Mouse (Mus musculus) embryo, embryonic 10.5 days (tissue): ENCODE measurements around the gene Hsf4.

Experiments used
- DNase-seq: peaks from one replicate; pipeline ENCODE4 v3.0.0-alpha.2; 2015; ENCODE audit warnings: low spot score

Hsf4 gene

DNA sequence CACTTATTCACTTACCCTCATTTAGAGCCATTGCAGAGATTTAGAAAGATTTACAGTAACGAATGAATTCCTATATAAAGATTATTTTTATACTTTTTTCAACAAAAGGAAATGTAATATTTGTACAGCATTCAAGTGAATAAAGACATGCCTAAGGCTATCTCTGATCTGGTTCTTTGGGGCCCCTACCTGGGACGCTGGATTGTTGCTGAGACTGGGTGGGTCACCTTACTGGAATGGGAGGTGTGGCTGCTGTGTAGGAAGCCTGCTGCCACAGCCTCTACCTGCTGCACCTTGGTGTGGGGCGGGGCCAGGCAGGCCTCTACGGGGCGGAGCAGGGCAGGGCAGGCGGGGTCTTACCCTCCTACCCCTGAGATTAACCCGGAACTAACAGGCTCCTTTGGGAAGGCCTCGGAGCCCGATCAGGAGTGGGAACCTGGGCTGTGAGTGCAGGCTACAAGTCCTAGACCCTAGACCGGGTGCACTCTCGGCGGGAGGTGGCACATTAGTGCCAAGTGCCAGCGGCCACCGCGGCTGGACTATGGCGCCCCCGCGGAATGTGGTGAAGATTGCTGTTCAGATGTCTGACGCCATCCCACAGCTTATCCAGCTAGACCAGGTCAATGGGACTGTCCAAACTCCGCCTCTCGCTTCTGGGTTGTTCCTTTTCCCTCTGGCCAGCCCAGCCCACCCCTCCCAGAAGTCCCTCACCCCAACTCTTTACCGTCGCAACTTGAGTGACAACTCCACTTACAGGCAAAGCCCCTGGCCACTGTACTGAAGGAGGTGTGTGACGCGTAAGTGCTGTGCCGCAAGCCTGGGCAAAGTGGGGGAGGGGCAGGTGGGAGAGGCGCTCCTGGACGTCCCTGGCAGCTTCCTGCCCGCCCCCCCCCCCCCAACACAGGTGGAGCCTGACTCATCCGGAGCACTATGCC lies 35.9 kb downstream of the Hsf4 start, which contains the start of gene Elmo3:
Elmo3 (plus strand) TSS at position 391 of the 935 bp plus-strand sequence.
- peak; percentile 54 for DNase-seq

- no peak for DNase-seq
Observed at GRCm38 (mm10) chr8:105306146-105306691, 36.6 kb downstream of the Hsf4 start.

DNA sequence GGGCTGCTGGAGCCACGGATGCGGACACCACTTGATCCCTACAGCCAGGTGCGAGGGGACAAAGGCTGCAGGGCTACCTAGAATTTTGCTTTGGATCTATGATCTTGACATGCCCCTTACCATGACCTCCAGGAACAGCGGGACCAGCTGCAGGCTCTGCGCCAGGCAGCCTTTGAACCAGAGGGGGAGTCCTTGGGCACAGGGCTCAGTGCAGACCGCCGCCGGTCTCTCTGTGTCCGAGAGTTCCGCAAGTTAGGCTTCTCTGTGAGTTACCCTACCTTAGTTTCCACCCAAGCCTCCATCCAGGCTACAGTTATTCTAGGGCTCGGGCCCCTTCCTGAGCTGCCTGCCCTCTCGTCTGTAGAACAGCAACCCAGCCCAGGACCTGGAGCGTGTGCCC lies 38.1 kb downstream of the Hsf4 start:
- no peak for DNase-seq

- DNase-seq, result no peak
Observed at GRCm38 (mm10) chr8:105308428-105308827, 38.8 kb downstream of the Hsf4 start.

GRCm38 (mm10) chr8:105309142-105309847 lies 39.7 kb downstream of the Hsf4 start:
- DNase-seq, result no peak

- no peak for DNase-seq
Observed at GRCm38 (mm10) chr8:105310118-105310517, 40.5 kb downstream of the Hsf4 start.

DNA sequence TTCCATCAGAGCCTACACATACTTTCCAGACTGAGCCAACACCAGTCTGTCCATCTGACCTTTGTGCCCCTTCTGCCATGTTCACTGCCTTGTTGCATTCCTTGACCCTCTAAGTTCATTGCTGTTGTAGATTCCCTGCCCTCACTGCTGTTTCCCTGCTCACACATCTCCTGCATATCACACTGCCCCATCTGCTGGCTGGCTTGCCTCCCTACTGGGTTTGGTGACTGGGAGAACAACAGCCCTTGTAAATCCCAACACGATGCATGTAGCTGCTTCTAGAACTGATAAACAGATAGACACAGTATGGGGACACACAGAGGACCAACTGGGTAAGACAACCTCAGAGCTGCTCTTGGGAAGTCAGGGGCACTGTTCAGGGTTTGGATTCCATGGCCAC lies 42.1 kb downstream of the Hsf4 start:
- no peak for DNase-seq

GRCm38 (mm10) chr8:105312891-105313481 lies 43.4 kb downstream of the Hsf4 start:
- no peak for DNase-seq

DNA sequence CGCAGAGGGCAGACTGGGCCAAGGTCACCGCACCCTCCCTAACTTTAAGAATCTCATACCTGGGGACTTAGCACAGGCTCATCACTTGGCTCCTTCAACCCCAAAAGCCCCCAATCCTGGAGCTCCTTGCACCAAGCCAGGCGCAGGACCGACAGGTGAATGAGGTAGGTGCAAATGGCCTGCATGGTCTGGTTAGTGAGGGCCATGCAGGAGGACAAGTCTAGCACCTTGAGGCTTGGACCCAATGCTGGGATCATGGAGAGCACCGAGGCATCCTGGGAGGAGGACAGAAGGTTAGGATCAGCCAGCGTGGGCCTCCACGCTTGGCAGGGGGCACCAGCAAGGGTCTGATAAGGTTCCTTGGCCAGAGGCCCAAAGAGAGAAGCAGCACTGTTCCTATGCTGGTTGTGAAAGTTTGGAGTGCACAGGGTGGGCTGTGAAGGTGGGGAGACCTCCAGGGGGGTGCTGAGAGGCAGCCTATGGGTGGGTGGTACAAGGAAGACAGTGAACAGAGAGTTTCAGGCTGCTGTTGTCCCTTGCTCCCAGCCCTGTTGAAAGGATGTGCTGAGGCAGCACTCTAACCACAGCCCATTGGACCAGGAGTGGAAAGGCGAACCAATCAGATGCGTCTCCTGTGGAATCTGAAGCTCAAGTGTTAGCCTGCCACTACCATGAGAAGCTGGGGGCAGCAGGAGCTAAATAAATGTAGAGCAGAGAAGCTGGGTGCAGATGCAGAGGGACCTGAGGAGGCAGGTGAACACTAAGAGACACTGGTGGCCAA lies 44.2 kb downstream of the Hsf4 start:
- DNase-seq, result no peak

GRCm38 (mm10) chr8:105315073-105315769 lies 45.6 kb downstream of the Hsf4 start:
- DNase-seq, result no peak

- no peak for DNase-seq
Observed at GRCm38 (mm10) chr8:105317941-105318340, 48.3 kb downstream of the Hsf4 start.

GRCm38 (mm10) chr8:105318662-105319190 lies 49.1 kb downstream of the Hsf4 start:
- DNase-seq, result no peak

DNA sequence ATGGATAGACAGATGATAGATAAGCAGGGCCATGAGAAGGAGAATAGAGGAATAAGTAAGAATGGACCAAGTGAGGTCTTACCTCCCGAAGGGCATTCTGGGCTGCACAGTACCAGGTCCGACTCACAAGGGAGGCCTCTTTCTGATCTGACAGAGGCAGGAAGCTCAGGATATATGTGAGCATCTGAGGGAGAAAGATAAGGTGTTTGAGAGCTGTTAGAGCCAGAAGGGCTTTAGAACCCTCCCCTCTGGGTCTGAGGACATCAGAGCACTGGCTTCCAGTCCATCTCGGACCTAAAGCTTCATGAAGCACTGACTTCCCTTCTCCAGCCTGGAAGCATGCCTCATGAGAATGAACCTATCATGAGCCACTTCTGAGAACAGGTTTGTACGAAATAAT lies 53.6 kb downstream of the Hsf4 start:
- no peak for DNase-seq
